Mouse (Mus musculus): ENCODE measurements at regions not wholly inside any gene's neighbourhood (a gene's known extent, or its start where the extent isn't known, plus 50 kb on each side); places are given as distances from the start of the nearest gene placed in this dataset.
A peak's percentile ranks its signal among the peaks of the same experiment; 100 is the strongest.

- Histone ChIP-seq H3K4me2 (no peak overlapping the region), H3K9me3 (replicated peaks) (no peaks in the 10 kb centered on the region), H3K27ac (replicated peaks) (no peak overlapping the region), H3K27me3 (replicated peaks) (no peaks in the 10 kb centered on the region), H3K4me1 (peaks cover 12% of the 10 kb centered on the region; the same call in 1 of the 2 replicates), H3K4me3 (replicated peaks) (no peak overlapping the region), H3K36me3 (no peaks in the 10 kb centered on the region), H3K9ac (replicated peaks) (no peak overlapping the region)
- 0 out of 2 replicates have a peak, but pooled peaks have one; percentile 14 for ATAC-seq (ENCODE audit: low FRiP score)
- WGBS, result 80% methylated on average over 2 of the region's 2 CpGs
Measured at GRCm38 (mm10) chr1:80854945-80855656, 96.8 kb upstream of the Dock10 start.

- Histone ChIP-seq H3K27ac (replicated peaks) (peak overlapping the region; percentile 56), H3K9me3 (replicated peaks) (no peaks in the 10 kb centered on the region), H3K4me3 (replicated peaks) (0 out of 2 replicates have a peak overlapping the region, but pooled peaks have one; percentile 8), H3K27me3 (replicated peaks) (no peaks in the 10 kb centered on the region), H3K36me3 (no peaks in the 10 kb centered on the region), H3K4me1 (peaks cover 12% of the 10 kb centered on the region; the same call in 1 of the 2 replicates), H3K9ac (replicated peaks) (no peak overlapping the region), H3K4me2 (peak overlapping the region; percentile 38)
- peak; percentile 84 for ATAC-seq (ENCODE audit: low FRiP score)
- WGBS, result 39% methylated on average over 7 of the region's 7 CpGs
Measured at GRCm38 (mm10) chr1:80854289-80854701, 96.0 kb upstream of the Dock10 start.

GRCm38 (mm10) chr1:80852761-80853160 lies 94.4 kb upstream of the Dock10 start:
- Histone ChIP-seq H3K4me2 (no peak overlapping the region), H3K4me1 (peaks cover 12% of the 10 kb centered on the region; the same call in 1 of the 2 replicates), H3K27me3 (replicated peaks) (no peaks in the 10 kb centered on the region), H3K4me3 (replicated peaks) (no peak overlapping the region), H3K9ac (replicated peaks) (no peak overlapping the region), H3K36me3 (no peaks in the 10 kb centered on the region), H3K27ac (replicated peaks) (no peak overlapping the region), H3K9me3 (replicated peaks) (no peaks in the 10 kb centered on the region)
- no peak for ATAC-seq (ENCODE audit: low FRiP score)
- WGBS, result 38% methylated on average over 2 of the region's 2 CpGs

GRCm38 (mm10) chr1:80830196-80830794 lies 72.0 kb upstream of the Dock10 start:
- Histone ChIP-seq H3K27ac (replicated peaks) (no peak overlapping the region), H3K36me3 (no peaks in the 10 kb centered on the region), H3K9me3 (replicated peaks) (no peaks in the 10 kb centered on the region), H3K27me3 (replicated peaks) (no peaks in the 10 kb centered on the region), H3K9ac (replicated peaks) (no peak overlapping the region), H3K4me1 (no peaks in the 10 kb centered on the region), H3K4me2 (no peak overlapping the region), H3K4me3 (replicated peaks) (no peak overlapping the region)
- ATAC-seq (ENCODE audit: low FRiP score), result peak; percentile 53; the same call in 1 of the 2 replicates

GRCm38 (mm10) chr1:80826383-80826782 lies 68.1 kb upstream of the Dock10 start:
- Histone ChIP-seq H3K27ac (replicated peaks) (no peak overlapping the region), H3K9me3 (replicated peaks) (no peaks in the 10 kb centered on the region), H3K4me1 (peaks cover 4% of the 10 kb centered on the region; the same call in 1 of the 2 replicates), H3K9ac (replicated peaks) (no peak overlapping the region), H3K4me3 (replicated peaks) (no peak overlapping the region), H3K27me3 (replicated peaks) (no peaks in the 10 kb centered on the region), H3K36me3 (no peaks in the 10 kb centered on the region), H3K4me2 (no peak overlapping the region)
- no peak for ATAC-seq (ENCODE audit: low FRiP score)
- 77% methylated on average over 1 of the region's 1 CpGs for WGBS

GRCm38 (mm10) chr1:80823953-80824352 lies 65.6 kb upstream of the Dock10 start:
- no peak for ATAC-seq (ENCODE audit: low FRiP score)
- WGBS, result 45% methylated on average over 3 of the region's 3 CpGs
- Histone ChIP-seq H3K27me3 (replicated peaks) (no peaks in the 10 kb centered on the region), H3K27ac (replicated peaks) (no peak overlapping the region), H3K4me3 (replicated peaks) (no peak overlapping the region), H3K9me3 (replicated peaks) (no peaks in the 10 kb centered on the region), H3K4me1 (peaks cover 4% of the 10 kb centered on the region; the same call in 1 of the 2 replicates), H3K36me3 (no peaks in the 10 kb centered on the region), H3K4me2 (no peak overlapping the region), H3K9ac (replicated peaks) (no peak overlapping the region)

GRCm38 (mm10) chr1:80822185-80822584 lies 63.9 kb upstream of the Dock10 start:
- Histone ChIP-seq H3K4me1 (peaks cover 4% of the 10 kb centered on the region; the same call in 1 of the 2 replicates), H3K9me3 (replicated peaks) (no peaks in the 10 kb centered on the region), H3K4me2 (no peak overlapping the region), H3K36me3 (no peaks in the 10 kb centered on the region), H3K27me3 (replicated peaks) (no peaks in the 10 kb centered on the region), H3K9ac (replicated peaks) (no peak overlapping the region), H3K4me3 (replicated peaks) (no peak overlapping the region), H3K27ac (replicated peaks) (no peak overlapping the region)
- 84% methylated on average over 1 of the region's 1 CpGs for WGBS
- no peak for ATAC-seq (ENCODE audit: low FRiP score)

GRCm38 (mm10) chr1:80812906-80813305 lies 54.6 kb upstream of the Dock10 start:
- no peak for ATAC-seq (ENCODE audit: low FRiP score)
- WGBS, result 85% methylated on average over 3 of the region's 3 CpGs
- no peak overlapping the region for H3K4me2 ChIP-seq

More at GRCm38 (mm10) chr1:80812906-80813305, 54.6 kb upstream of the Dock10 start:
- H3K4me1 ChIP-seq, result no peaks in the 10 kb centered on the region
- no peak overlapping the region for H3K4me3 ChIP-seq (replicated peaks)
- H3K27ac ChIP-seq (replicated peaks), result no peak overlapping the region
- no peaks in the 10 kb centered on the region for H3K27me3 ChIP-seq (replicated peaks)
- no peaks in the 10 kb centered on the region for H3K9me3 ChIP-seq (replicated peaks)
- H3K36me3 ChIP-seq, result no peaks in the 10 kb centered on the region
- H3K9ac ChIP-seq (replicated peaks), result no peak overlapping the region
